In the genomic region with DNA sequence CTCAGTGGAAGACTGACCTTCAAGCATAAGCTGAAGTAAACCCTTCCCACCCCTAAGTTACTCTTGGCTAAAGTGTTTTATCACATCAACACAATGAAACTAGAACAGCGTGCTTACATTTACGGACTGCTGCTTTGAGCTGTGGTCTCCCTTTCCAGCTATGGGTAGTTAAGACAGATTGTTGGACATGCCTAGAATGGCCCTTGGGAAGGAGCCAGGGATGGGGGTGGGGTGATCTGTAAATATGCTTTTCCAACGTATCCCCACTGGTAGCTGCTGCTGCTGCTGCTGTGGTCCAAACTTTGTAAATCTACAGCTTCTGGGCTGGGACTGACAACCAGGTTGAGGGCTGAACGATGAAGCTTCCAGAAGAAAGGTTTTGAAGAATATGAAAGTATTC, we compare ENCODE assay signal across 14 mouse cellular contexts. TPM values are rescaled to one million over a fixed set of nuclear protein-coding genes. Genes with fewer than 3 reads are reported as not detected.
A peak's percentile ranks its signal among the peaks of the same experiment; 100 is the strongest.
DNase-seq lines count a peak whose midpoint lies in the region; ATAC-seq and TF ChIP-seq lines count a peak whose summit lies in the region.
"Had no signal": no experiment of that assay in that cellular context is flagged by ENCODE, and none has a peak within 500 bp of the region (broad histone marks: within the 10 kb centered on the region; RNA-seq: fewer than 3 reads in every experiment).

No protein-coding gene starts in this region.

- WGBS in lung, embryonic 14.5 days: 34% methylated on average over 4 of the region's 4 CpGs
- 32% methylated on average over 4 of the region's 4 CpGs for WGBS in intestine, embryonic 15.5 days
- 60% methylated on average over 4 of the region's 4 CpGs for WGBS in small intestine, adult 2 months

- H3K9ac ChIP-seq in lung, embryonic 14.5 days: no peak overlapping the region
- no peak overlapping the region for H3K9ac ChIP-seq in intestine, embryonic 15.5 days
- H3K9ac ChIP-seq: forebrain, embryonic 12.5 days; limb, embryonic 15.5 days; neural tube, embryonic 15.5 days had no signal

- peaks cover 9% of the 10 kb centered on the region; the same call in 1 of the 2 replicates for H3K4me1 ChIP-seq in lung, embryonic 14.5 days (ENCODE audit: insufficient read depth)
- peaks cover 2% of the 10 kb centered on the region; the same call in 1 of the 2 replicates for H3K4me1 ChIP-seq in intestine, embryonic 15.5 days (replicated peaks)
- H3K4me1 ChIP-seq in small intestine, adult 2 months (ENCODE audit: control insufficient read depth, insufficient read depth, insufficient read length, low read length): no peaks in the 10 kb centered on the region

- no peaks in the 10 kb centered on the region for H3K27me3 ChIP-seq in lung, embryonic 14.5 days (ENCODE audit: insufficient read depth, low read length)
- no peaks in the 10 kb centered on the region for H3K27me3 ChIP-seq in intestine, embryonic 15.5 days (replicated peaks)
- no peaks in the 10 kb centered on the region for H3K27me3 ChIP-seq in small intestine, adult 2 months (ENCODE audit: control insufficient read depth, insufficient read depth, low read length)
- H3K27me3 ChIP-seq: forebrain, embryonic 12.5 days; limb, embryonic 15.5 days; neural tube, embryonic 15.5 days had no signal

- H3K4me2 ChIP-seq in lung, embryonic 14.5 days: no peak overlapping the region
- H3K4me2 ChIP-seq in intestine, embryonic 15.5 days (replicated peaks): no peak overlapping the region
- H3K4me2 ChIP-seq: forebrain, embryonic 12.5 days; limb, embryonic 15.5 days; neural tube, embryonic 15.5 days had no signal

- TF ChIP-seq CTCF in gastrocnemius, adult 2 months (IDR thresholded peaks at IDR 0.05): no peak
- no peak for TF ChIP-seq CTCF in lung, embryonic 14.5 days (IDR thresholded peaks at IDR 0.05; ENCODE audit: low read depth)
- TF ChIP-seq CTCF in small intestine, adult 2 months (IDR thresholded peaks at IDR 0.05; ENCODE audit: extremely low read depth, insufficient read length, insufficient replicate concordance, low read depth, low read length): no peak

- no peaks in the 10 kb centered on the region for H3K9me3 ChIP-seq in lung, embryonic 14.5 days (ENCODE audit: low read depth, low read length)
- no peaks in the 10 kb centered on the region for H3K9me3 ChIP-seq in intestine, embryonic 15.5 days
- H3K9me3 ChIP-seq: forebrain, embryonic 12.5 days; limb, embryonic 15.5 days; neural tube, embryonic 15.5 days had no signal

- intact Hi-C loops in gastrocnemius, adult 2 months (cut with DNase I): no loop called here

- no peak overlapping the region for H3K27ac ChIP-seq in gastrocnemius, adult 2 months
- peak overlapping the region; percentile 58; the same call in 1 of the 2 replicates for H3K27ac ChIP-seq in lung, embryonic 14.5 days (ENCODE audit: low read depth)
- H3K27ac ChIP-seq in intestine, embryonic 15.5 days: peak overlapping the region; percentile 52
- H3K27ac ChIP-seq in small intestine, adult 2 months (ENCODE audit: insufficient read depth, low read depth, low read length): 0 out of 2 replicates have a peak overlapping the region, but pooled peaks have one; percentile 18
- H3K27ac ChIP-seq: forebrain, embryonic 12.5 days; heart, adult 2 months; limb, embryonic 15.5 days; neural tube, embryonic 15.5 days had no signal

- no peak for TF ChIP-seq POLR2A in small intestine, adult 2 months (IDR thresholded peaks at IDR 0.05; ENCODE audit: low read depth, low read length)

- H3K36me3 ChIP-seq in lung, embryonic 14.5 days (ENCODE audit: insufficient read depth): no peaks in the 10 kb centered on the region
- no peaks in the 10 kb centered on the region for H3K36me3 ChIP-seq in intestine, embryonic 15.5 days
- H3K36me3 ChIP-seq in small intestine, adult 2 months (ENCODE audit: control insufficient read depth, insufficient read depth, low read length): no peaks in the 10 kb centered on the region
- H3K36me3 ChIP-seq: forebrain, embryonic 12.5 days; G1E; limb, embryonic 15.5 days; neural tube, embryonic 15.5 days had no signal

- peak; percentile 79 for ATAC-seq in lung, embryonic 14.5 days (ENCODE audit: insufficient read depth)
- ATAC-seq in intestine, embryonic 15.5 days: no peak
- no peak for ATAC-seq in erythroid progenitor cell, adult 5-6 weeks (replicated peaks; ENCODE audit: low FRiP score, poor library complexity, severe bottlenecking)

- peak; percentile 15 for DNase-seq in gastrocnemius, postnatal 10 days
- DNase-seq in gastrocnemius, adult 2 months: no peak
- peak; percentile 79 for DNase-seq in lung, embryonic 14.5 days
- DNase-seq in lung, postnatal 25 days (ENCODE audit: low spot score): no peak
- DNase-seq in spleen, adult 12 weeks (ENCODE audit: low spot score): no peak
- DNase-seq: cerebellum, adult 9-10 months; heart, adult 2 months had no signal

- no peak overlapping the region for H3K4me3 ChIP-seq in gastrocnemius, adult 2 months
- H3K4me3 ChIP-seq in lung, embryonic 14.5 days (ENCODE audit: low read depth, low read length): no peak overlapping the region
- H3K4me3 ChIP-seq in intestine, embryonic 15.5 days (replicated peaks): no peak overlapping the region
- no peak overlapping the region for H3K4me3 ChIP-seq in small intestine, adult 2 months (ENCODE audit: low read depth, low read length)
- H3K4me3 ChIP-seq: forebrain, embryonic 12.5 days; heart, adult 2 months; limb, embryonic 15.5 days; neural tube, embryonic 15.5 days had no signal

RNA-seq across cellular contexts. Expression of gene Rpl10-ps3, which starts 40.8 kb away (rescaled TPM):
- total RNA-seq in gastrocnemius, postnatal 10 days (2021): 100 to 1,000 TPM; 606 to 671 TPM
- total RNA-seq in gastrocnemius, adult 2 months (2021): 100 to 1,000 TPM; 492 to 547 TPM
- 345 and 357 TPM in 2 replicates for polyA plus RNA-seq in lung, embryonic 14.5 days (2014; fragmentation: Nextera tagmentation; extraction: Ambion mirVana)
- polyA plus RNA-seq in intestine, embryonic 15.5 days (2015; fragmentation: Nextera tagmentation; extraction: Ambion mirVana): 292 and 375 TPM in 2 replicates
- polyA plus RNA-seq in small intestine, adult 2 months (2012; rRNA removed): 4.6 and 4.8 TPM in 2 replicates
- 298 and 373 TPM in 2 replicates for total RNA-seq in erythroid progenitor cell, adult 5-6 weeks (2015; ENCODE audit: low replicate concordance)
- total RNA-seq in erythroid progenitor cell, adult 5-6 weeks (2017; ENCODE audit: low replicate concordance): 23.1 and 103 TPM in 2 replicates

Comparison
In these comparisons a context has a peak if more than half of its experiments do, and no peak if none do; other contexts are left out.
1. DNase-seq: peak in gastrocnemius, postnatal 10 days (single experiment) and lung, embryonic 14.5 days (single experiment); none in gastrocnemius, adult 2 months (single experiment), lung, postnatal 25 days (single experiment) and spleen, adult 12 weeks (single experiment).